Mouse (Mus musculus) forebrain, embryonic 16.5 days (tissue): ENCODE data around the gene Actg2. TPM values are rescaled to one million over a fixed set of nuclear protein-coding genes. Genes with fewer than 3 reads are reported as not detected.

Experiments used
- ATAC-seq: fragments of 200-750 bp; cut with Nextera tagmentation; 2 replicates; pipeline ENCODE4 v1.8.0; 2017; ENCODE audit warnings: mild to moderate bottlenecking, moderate library complexity
- H3K27ac ChIP-seq: fragments of 300-500 bp; sonication (generic); 2 replicates; pipeline ENCODE4 v1.5.1; 2014; ENCODE audit warnings: low read length, control low read depth
- H3K27me3 ChIP-seq: fragments of 300-500 bp; sonication (generic); replicated peaks from 2 replicates; pipeline ENCODE4 v1.6.1; 2014; ENCODE audit warnings: low read length; ENCODE audit not compliant: control insufficient read depth, insufficient read depth
- H3K36me3 ChIP-seq: fragments of 300-500 bp; sonication (generic); 2 replicates; pipeline ENCODE4 v1.6.1; 2014; ENCODE audit not compliant: control insufficient read depth, insufficient read depth
- H3K4me1 ChIP-seq: fragments of 300-500 bp; sonication (generic); replicated peaks from 2 replicates; pipeline ENCODE4 v1.6.1; 2014; ENCODE audit warnings: low read length; ENCODE audit not compliant: control insufficient read depth, insufficient read depth
- H3K4me2 ChIP-seq: fragments of 300-500 bp; sonication (generic); 2 replicates; pipeline ENCODE4 v1.6.1; 2014; ENCODE audit warnings: mild to moderate bottlenecking, low read length, control low read depth
- H3K4me3 ChIP-seq: fragments of 300-500 bp; sonication (generic); replicated peaks from 2 replicates; pipeline ENCODE4 v1.5.1; 2014; ENCODE audit warnings: mild to moderate bottlenecking, low read length, control low read depth
- H3K9ac ChIP-seq: fragments of 300-500 bp; sonication (generic); replicated peaks from 2 replicates; pipeline ENCODE4 v1.6.1; 2014; ENCODE audit warnings: low read depth, low read length, control low read depth
- H3K9me3 ChIP-seq: fragments of 300-500 bp; sonication (generic); 2 replicates; pipeline ENCODE4 v1.6.1; 2016; ENCODE audit warnings: low read length; ENCODE audit not compliant: control insufficient read depth
- WGBS: fragments of 180-500 bp; shearing (Covaris S2); extraction: QIAGEN DNeasy Blood & Tissue Kit; methylation state at CpG from one replicate; pipeline ENCODE4 v1.1.7; 2014; 5-methylcytosine and 5-hydroxymethylcytosine counted together
- polyA plus RNA-seq: library from polyadenylated mRNA; unstranded; fragments of >200 nt; fragmentation: Nextera tagmentation; extraction: Ambion mirVana; gene quantifications from 2 replicates; pipeline ENCODE4 v1.2.1, GENCODE M21; 2015

The Actg2 gene
- polyA plus RNA-seq, 1 experiment from 2014 or later = 1.9 TPM

DNA sequence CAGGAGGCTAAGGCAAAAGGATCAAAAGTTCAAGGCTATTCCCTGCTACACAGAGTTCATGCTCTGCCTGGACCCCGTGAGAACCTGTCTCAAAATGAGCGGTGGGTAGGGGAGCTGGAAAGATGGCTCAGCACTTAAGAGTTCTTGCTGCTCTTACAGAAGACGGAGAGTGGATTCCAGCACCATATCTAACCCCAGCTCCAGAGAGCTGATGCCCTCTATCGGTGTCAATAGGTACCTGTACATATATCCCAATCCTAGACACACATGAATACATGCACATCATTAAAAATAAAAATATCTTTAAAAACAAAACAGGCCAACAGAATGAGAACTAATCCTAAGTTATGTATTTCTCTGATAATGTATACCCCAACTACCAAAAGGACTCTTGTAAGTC is 57.8 kb downstream of the Actg2 start:
- Histone ChIP-seq H3K9me3 (no peaks in the 10 kb centered on the region), H3K4me3 (no peak overlapping the region), H3K27ac (no peak overlapping the region), H3K4me2 (no peak overlapping the region), H3K36me3 (peaks cover 17% of the 10 kb centered on the region; the same call in 1 of the 2 replicates), H3K9ac (no peak overlapping the region), H3K4me1 (no peaks in the 10 kb centered on the region), H3K27me3 (no peaks in the 10 kb centered on the region)
- ATAC-seq = no peak
- 73% methylated on average over 4 of the region's 4 CpGs for WGBS

DNA sequence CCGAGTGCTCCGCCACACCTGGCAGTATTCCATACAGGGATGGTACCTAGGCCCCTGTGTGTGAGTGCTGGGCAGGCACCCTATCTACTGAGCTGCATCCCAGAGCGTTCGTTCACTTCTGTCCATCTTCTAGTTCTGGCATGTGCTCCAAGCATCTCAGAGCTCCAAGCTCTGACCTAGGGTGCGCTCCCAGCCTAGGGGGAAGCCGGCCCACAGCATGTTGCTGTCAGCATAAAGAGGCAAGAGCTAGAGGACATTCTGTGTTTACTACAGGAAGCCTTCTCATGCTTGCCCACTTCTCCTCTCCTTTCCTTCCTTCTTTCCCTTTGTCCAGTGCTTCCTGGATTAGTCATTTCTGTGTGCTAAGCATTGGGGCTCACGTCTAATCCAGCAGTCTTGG is 60.6 kb downstream of the Actg2 start:
- no peaks in the 10 kb centered on the region for H3K4me1 ChIP-seq
- H3K9ac ChIP-seq = no peak overlapping the region
- ATAC-seq = no peak
- H3K4me2 ChIP-seq = no peak overlapping the region
- H3K9me3 ChIP-seq = no peaks in the 10 kb centered on the region
- H3K4me3 ChIP-seq = no peak overlapping the region
- WGBS = 74% methylated on average over 7 of the region's 7 CpGs
- no peak overlapping the region for H3K27ac ChIP-seq
- peaks cover 10% of the 10 kb centered on the region; the same call in 1 of the 2 replicates for H3K36me3 ChIP-seq
- no peaks in the 10 kb centered on the region for H3K27me3 ChIP-seq

DNA sequence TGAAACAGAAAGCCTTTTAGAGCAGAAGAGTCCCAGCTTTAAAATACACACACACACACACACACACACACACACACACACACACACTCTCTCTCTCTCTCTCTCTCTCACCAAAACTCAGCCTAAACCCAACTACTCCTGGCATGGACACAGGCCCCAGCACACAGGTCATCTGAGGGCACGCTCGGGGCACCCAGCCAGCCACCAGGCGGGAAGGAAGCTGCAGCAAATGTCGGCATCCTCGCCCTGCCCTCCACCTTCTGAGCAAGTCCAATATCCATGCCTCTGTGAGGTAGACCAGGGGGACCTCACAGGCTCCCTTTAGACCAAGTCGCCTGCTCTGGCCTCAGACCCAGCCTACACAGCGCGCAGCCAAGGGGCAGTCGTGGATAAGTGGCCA is 62.8 kb downstream of the Actg2 start:
- H3K27me3 ChIP-seq = no peaks in the 10 kb centered on the region
- H3K9ac ChIP-seq = no peak overlapping the region
- no peaks in the 10 kb centered on the region for H3K9me3 ChIP-seq
- H3K4me1 ChIP-seq = no peaks in the 10 kb centered on the region
- 82% methylated on average over 9 of the region's 9 CpGs for WGBS
- no peaks in the 10 kb centered on the region for H3K36me3 ChIP-seq
- H3K4me3 ChIP-seq = no peak overlapping the region
- H3K4me2 ChIP-seq = no peak overlapping the region
- no peak overlapping the region for H3K27ac ChIP-seq
- ATAC-seq = no peak

DNA sequence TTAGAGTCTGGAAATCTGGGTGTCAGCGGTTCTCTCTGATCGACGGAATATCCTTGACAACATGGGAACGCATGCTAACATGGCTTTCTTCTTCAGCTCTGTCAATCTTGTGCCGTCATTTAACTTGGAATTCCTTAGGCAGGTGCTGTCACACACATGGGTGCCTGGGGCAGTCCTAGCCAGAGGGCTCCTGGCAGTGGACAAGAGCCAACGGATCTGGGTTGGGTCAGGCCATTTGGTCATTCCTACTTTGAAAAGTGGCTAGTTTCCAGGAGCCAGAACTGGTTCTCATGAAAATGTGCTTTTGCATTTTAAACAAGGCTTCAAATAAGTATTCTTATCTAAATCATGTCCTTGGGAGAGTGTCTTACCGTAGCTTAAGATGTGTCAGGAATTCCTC is 64.3 kb downstream of the Actg2 start:
- Histone ChIP-seq H3K4me3 (no peak overlapping the region), H3K9me3 (no peaks in the 10 kb centered on the region), H3K9ac (no peak overlapping the region), H3K27me3 (no peaks in the 10 kb centered on the region), H3K4me1 (no peaks in the 10 kb centered on the region), H3K27ac (no peak overlapping the region), H3K4me2 (no peak overlapping the region), H3K36me3 (no peaks in the 10 kb centered on the region)
- ATAC-seq = no peak
- 89% methylated on average over 7 of the region's 7 CpGs for WGBS

DNA sequence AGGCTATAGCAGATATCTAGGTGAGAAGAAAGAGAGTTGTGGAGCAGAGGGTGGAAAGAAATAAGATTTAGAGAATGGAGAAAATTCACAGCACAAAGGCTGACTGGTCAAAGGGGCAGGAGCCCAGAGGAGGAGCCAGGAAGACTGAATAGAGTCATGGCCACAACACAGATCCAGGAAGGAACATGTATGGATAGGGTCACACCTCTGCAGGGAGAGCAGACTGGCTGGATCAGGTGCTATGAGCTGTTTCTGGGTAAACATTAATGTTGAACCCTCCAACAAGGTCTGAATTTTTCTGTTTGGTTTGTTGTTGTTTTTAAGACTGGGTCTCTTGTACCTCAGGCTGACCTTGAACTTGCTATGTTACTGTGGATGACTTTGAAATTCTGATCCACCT is 72.1 kb downstream of the Actg2 start:
- H3K27ac ChIP-seq = no peak overlapping the region
- H3K4me3 ChIP-seq = no peak overlapping the region
- no peaks in the 10 kb centered on the region for H3K4me1 ChIP-seq
- H3K4me2 ChIP-seq = no peak overlapping the region
- no peaks in the 10 kb centered on the region for H3K36me3 ChIP-seq
- no peak overlapping the region for H3K9ac ChIP-seq
- ATAC-seq = no peak
- H3K27me3 ChIP-seq = no peaks in the 10 kb centered on the region
- H3K9me3 ChIP-seq = no peaks in the 10 kb centered on the region

Other genes with a start within 250 kb of the Actg2 start
- gene Mthfd2, start 210.4 kb downstream of the Actg2 start, polyA plus RNA-seq = 22.3 and 28.6 TPM in 2 replicates
- gene Mob1a, start 210.2 kb downstream of the Actg2 start, polyA plus RNA-seq = 30.2 and 36.6 TPM in 2 replicates
- gene Bola3, start 187.1 kb downstream of the Actg2 start, polyA plus RNA-seq = 48.2 and 49.3 TPM in 2 replicates
- gene Tet3, start 77.2 kb downstream of the Actg2 start, polyA plus RNA-seq = 60.9 and 64.3 TPM in 2 replicates
- 73.1 and 77.2 TPM in 2 replicates for gene Dguok, start 29.3 kb downstream of the Actg2 start, polyA plus RNA-seq
- gene Stambp, start 36.5 kb upstream of the Actg2 start, polyA plus RNA-seq = 58.0 and 59.2 TPM in 2 replicates
- gene Clec4f, start 119.9 kb upstream of the Actg2 start, polyA plus RNA-seq = not detected in 2 replicates
- gene Cd207, start 141.6 kb upstream of the Actg2 start, polyA plus RNA-seq = not detected in 2 replicates
- gene Vax2, start 175.0 kb upstream of the Actg2 start, polyA plus RNA-seq = not detected in 2 replicates
- 0.24 TPM in 2 replicates for gene Atp6v1b1, start 206.7 kb upstream of the Actg2 start, polyA plus RNA-seq
- gene Ankrd53, start 226.4 kb upstream of the Actg2 start, polyA plus RNA-seq = 0.18 TPM in 1 of 2 replicates, not detected in the other
- gene Tex261, start 239.5 kb upstream of the Actg2 start, polyA plus RNA-seq = 63.1 and 79.0 TPM in 2 replicates